Comparison of ENCODE assay signal across 14 mouse cellular contexts in genomic region chr4:120284187-120284586, GRCm38 (mm10). TPM values are rescaled to one million over a fixed set of nuclear protein-coding genes. Genes with fewer than 3 reads are reported as not detected.
DNase-seq lines count a peak whose midpoint lies in the region; ATAC-seq and TF ChIP-seq lines count a peak whose summit lies in the region.
"Had no signal": no experiment of that assay in that cellular context is flagged by ENCODE, and none has a peak within 500 bp of the region (broad histone marks: within the 10 kb centered on the region; RNA-seq: fewer than 3 reads in every experiment).

No protein-coding gene starts in this region.

- peaks cover 15% of the 10 kb centered on the region; the same call in 1 of the 2 replicates for H3K27me3 ChIP-seq in ES-Bruce4 (ENCODE audit: control insufficient read depth, insufficient read depth, low read length, poor library complexity, severe bottlenecking)
- H3K27me3 ChIP-seq in midbrain, embryonic 13.5 days: peaks cover 59% of the 10 kb centered on the region

- H3K4me3 ChIP-seq in ES-Bruce4 (ENCODE audit: low read depth, low read length): no peak overlapping the region
- no peak overlapping the region for H3K4me3 ChIP-seq in midbrain, embryonic 13.5 days (replicated peaks)
- H3K4me3 ChIP-seq: lung, embryonic 15.5 days; stomach, embryonic 15.5 days had no signal

- H3K9ac ChIP-seq in ES-Bruce4 (ENCODE audit: low read depth, poor library complexity, severe bottlenecking): no peak overlapping the region
- H3K9ac ChIP-seq in midbrain, embryonic 13.5 days (replicated peaks): no peak overlapping the region
- H3K9ac ChIP-seq: lung, embryonic 15.5 days; stomach, embryonic 15.5 days had no signal

- no peaks in the 10 kb centered on the region for H3K9me3 ChIP-seq in ES-Bruce4 (replicated peaks; ENCODE audit: control insufficient read depth, insufficient read depth, low read length, poor library complexity, severe bottlenecking)
- no peaks in the 10 kb centered on the region for H3K9me3 ChIP-seq in midbrain, embryonic 13.5 days
- H3K9me3 ChIP-seq: lung, embryonic 15.5 days; stomach, embryonic 15.5 days had no signal

- H3K27ac ChIP-seq in ES-Bruce4 (ENCODE audit: insufficient read depth, low read length): no peak overlapping the region
- H3K27ac ChIP-seq in midbrain, embryonic 13.5 days: no peak overlapping the region
- H3K27ac ChIP-seq: lung, embryonic 15.5 days; stomach, embryonic 15.5 days had no signal

- no peak for ATAC-seq in midbrain, embryonic 13.5 days

- WGBS in midbrain, embryonic 13.5 days: 89% methylated on average over 1 of the region's 1 CpGs

- TF ChIP-seq CTCF in ES-Bruce4 (IDR thresholded peaks at IDR 0.05; ENCODE audit: low read depth, low read length): peak; percentile 16

- peaks cover 5% of the 10 kb centered on the region for H3K4me1 ChIP-seq in ES-Bruce4 (ENCODE audit: control insufficient read depth, insufficient read depth, low read length)
- peaks cover 68% of the 10 kb centered on the region for H3K4me1 ChIP-seq in midbrain, embryonic 13.5 days (replicated peaks)

- H3K4me2 ChIP-seq in midbrain, embryonic 13.5 days (replicated peaks): peak overlapping the region; percentile 98

- DNase-seq in layer of hippocampus, adult 11-12 months (ENCODE audit: low spot score): peak; percentile 18
- no peak for DNase-seq in layer of hippocampus, adult 9-10 months (ENCODE audit: low spot score)
- peak; percentile 57 for DNase-seq in R1 (ENCODE audit: low read depth, low spot score)
- DNase-seq in spleen, adult 18-20 months: no peak
- no peak for DNase-seq in urinary bladder, postnatal 36 days (ENCODE audit: low spot score in 2 of 2)
- no peak for DNase-seq in natural killer cell, adult 2 months (ENCODE audit: low spot score in 2 of 2)
- DNase-seq: adrenal gland, adult 2 months; heart, adult 11 months; heart, postnatal 36 days; kidney, postnatal 14 days had no signal

- no peaks in the 10 kb centered on the region for H3K36me3 ChIP-seq in ES-Bruce4 (ENCODE audit: control insufficient read depth, insufficient read depth, low read length, poor library complexity, severe bottlenecking)
- no peaks in the 10 kb centered on the region for H3K36me3 ChIP-seq in midbrain, embryonic 13.5 days
- H3K36me3 ChIP-seq: lung, embryonic 15.5 days; stomach, embryonic 15.5 days had no signal

- no peak for TF ChIP-seq EP300 in ES-Bruce4 (IDR thresholded peaks at IDR 0.05; ENCODE audit: insufficient read depth, low read depth, low read length)

- no peak for TF ChIP-seq POLR2A in ES-Bruce4 (IDR thresholded peaks at IDR 0.05; ENCODE audit: insufficient read depth, low read length)

RNA-seq across cellular contexts. Expression of gene Foxo6, which starts 3.0 kb away (rescaled TPM):
- polyA plus RNA-seq in ES-Bruce4 (2011; ENCODE audit: insufficient read depth, insufficient read length, low read depth, missing spikeins): 0.61 and 1.0 TPM in 2 replicates
- polyA plus RNA-seq in midbrain, embryonic 13.5 days (2015; fragmentation: Nextera tagmentation; extraction: Ambion mirVana): 0.69 and 0.77 TPM in 2 replicates

Comparison
In these comparisons a context has a peak if more than half of its experiments do, and no peak if none do; other contexts are left out.
1. DNase-seq: peak in layer of hippocampus, adult 11-12 months (single experiment) and R1 (single experiment); none in layer of hippocampus, adult 9-10 months (single experiment), spleen, adult 18-20 months (0 of 2), urinary bladder, postnatal 36 days (0 of 2) and natural killer cell, adult 2 months (0 of 2).